Mouse (Mus musculus) leukemia stem cell, adult 10-12 weeks (primary cell): Measurements from ENCODE around the gene Acod1. TPM values are rescaled to one million over a fixed set of nuclear protein-coding genes. Genes with fewer than 3 reads are reported as not detected.

Experiments
- polyA plus RNA-seq: library from polyadenylated mRNA; stranded (reverse); fragments of >175 nt; gene quantifications from 2 replicates; pipeline ENCODE4 v1.2.3, GENCODE M21; 2012; ENCODE audit warnings: low replicate concordance

Gene Acod1
- not detected in 2 replicates for polyA plus RNA-seq

GRCm38 (mm10) chr14:103046677-103047076 lies at the start of gene Acod1:
Acod1 (plus strand) TSS chr14:103046977.

GRCm38 (mm10) chr14:103069864-103070611 lies 23.3 kb downstream of the Acod1 start, which contains the start of gene Cln5:
Cln5 (plus strand) TSS chr14:103070216.

GRCm38 (mm10) chr14:103099238-103099933 lies 52.6 kb downstream of the Acod1 start, which contains the start of gene Fbxl3:
Fbxl3 (minus strand) TSS chr14:103099566.

Other genes starting within 250 kb of the Acod1 start
- 19.5 and 28.8 TPM in 2 replicates for gene Kctd12, start 64.3 kb upstream of the Acod1 start, polyA plus RNA-seq
- gene Cln5, start 23.2 kb downstream of the Acod1 start, polyA plus RNA-seq: 4.1 and 8.9 TPM in 2 replicates
- 5.5 and 12.9 TPM in 2 replicates for gene Fbxl3, start 52.6 kb downstream of the Acod1 start, polyA plus RNA-seq